Mouse (Mus musculus) ovary, postnatal 14 days (tissue): ENCODE measurements around the gene Neurl3.

Source experiments
- DNase-seq: peaks from one replicate; pipeline ENCODE4 v3.0.0; 2022; ENCODE audit warnings: low spot score

The Neurl3 gene

DNA sequence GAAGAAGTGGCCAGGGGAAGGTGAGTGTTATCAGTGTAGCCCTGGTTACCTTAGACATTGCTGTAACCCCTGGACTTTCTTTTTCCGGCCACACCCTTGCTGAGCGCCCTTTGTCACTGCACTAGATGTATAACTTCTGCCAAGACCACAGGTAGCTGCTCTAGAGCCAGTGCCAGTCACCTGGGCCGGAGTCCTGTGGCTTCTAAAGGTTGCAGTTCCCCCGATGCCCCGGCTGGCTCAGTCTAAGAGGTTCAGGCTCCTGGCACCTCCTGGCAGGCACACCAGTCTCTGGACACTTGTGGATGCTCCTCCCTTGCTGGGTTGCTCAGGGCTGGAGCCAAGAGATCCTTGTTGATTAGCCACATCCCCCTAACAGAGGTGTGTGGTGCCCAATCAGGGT, at the start of gene Neurl3:
Neurl3 (minus strand) TSS at position 225 of the 400 bp plus-strand sequence.
- no peak for DNase-seq

DNA sequence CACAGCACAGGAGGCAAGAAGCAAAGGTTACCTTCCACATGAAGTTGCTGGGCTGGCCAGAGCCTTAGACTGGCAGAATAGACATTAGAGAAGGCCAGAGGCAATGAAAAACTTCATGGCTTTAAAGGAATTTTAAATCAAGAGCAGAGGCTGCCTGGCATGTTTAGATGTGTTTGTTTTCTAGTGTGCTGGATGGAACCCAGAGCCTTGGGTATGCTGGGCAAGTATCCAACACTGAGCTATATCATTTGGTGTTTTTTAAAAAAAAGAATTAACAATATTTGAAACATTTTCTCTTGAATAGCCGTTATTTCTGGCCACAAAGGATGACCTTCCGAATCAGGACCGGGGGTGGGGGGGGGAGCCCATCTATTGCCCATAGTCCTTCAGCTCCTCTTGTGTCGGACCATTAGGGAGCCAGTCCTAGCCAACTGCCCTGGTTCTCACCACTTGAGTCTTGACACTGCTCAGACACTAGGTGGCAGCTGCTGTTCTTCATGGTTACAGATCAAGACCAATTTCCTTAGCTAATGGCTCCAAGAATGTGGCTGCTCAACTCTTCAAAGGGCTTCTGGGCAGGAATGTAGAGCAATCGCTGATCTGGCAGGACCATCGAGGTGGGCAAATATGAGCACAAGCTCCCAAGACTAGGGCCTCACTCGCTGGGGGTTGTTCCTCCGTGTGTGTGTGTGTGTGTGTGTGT, 49.4 kb upstream of the Neurl3 start:
- peak; percentile 31 for DNase-seq

DNA sequence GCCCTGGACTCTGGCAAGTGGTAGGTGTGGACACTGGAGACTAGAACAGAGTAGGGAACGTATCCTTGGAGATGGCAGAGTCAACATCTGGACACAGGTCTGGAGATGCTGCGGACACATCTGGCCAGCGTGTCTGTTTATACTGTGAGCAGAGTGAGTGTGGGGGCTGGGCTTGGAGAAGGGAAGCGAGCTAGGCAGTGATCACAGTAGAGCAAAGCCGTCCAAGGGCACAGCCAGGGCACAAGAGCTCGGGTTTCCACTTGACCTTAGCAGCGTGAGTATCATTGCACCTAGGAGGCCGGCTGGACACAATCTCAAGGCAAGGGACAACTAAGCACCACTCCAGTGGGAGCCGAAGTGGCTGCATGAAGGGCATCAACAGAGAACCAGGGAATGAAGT, 48.6 kb upstream of the Neurl3 start:
- no peak for DNase-seq

DNA sequence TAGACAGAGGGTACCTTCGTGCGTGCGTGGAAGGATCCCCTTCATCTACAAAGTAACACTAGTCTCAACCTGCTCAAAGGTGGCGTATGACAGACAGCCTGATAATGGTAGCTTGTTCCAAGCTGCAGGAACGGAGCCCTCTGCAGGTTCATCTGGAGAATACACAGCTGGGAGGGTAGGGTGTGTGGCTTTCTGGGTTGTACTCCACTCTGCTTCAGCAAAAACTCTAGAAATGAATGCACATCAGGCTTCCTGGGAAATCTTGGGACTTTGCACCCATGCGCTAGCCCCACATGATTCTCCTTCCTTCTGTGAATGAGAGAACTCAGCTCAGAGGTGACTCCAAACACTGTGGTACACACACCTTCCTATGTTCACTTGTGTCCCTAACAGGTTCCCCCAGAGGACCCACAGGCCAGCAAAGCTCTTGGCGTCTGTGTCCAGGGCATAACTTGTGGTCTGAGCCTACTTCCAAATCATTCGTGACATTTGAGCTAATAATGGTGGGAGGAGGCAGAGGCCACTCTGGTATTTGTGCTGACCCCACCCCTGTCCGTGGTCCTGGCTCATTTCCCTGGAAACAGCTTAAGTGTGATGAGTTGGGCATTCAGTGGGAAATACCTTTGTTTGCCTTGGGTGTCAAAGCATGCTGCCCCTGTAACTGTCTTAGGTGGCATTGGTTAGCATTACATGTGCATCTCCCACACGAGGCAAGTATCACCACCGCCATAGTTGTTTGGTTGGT, 47.5 kb upstream of the Neurl3 start:
- no peak for DNase-seq

DNA sequence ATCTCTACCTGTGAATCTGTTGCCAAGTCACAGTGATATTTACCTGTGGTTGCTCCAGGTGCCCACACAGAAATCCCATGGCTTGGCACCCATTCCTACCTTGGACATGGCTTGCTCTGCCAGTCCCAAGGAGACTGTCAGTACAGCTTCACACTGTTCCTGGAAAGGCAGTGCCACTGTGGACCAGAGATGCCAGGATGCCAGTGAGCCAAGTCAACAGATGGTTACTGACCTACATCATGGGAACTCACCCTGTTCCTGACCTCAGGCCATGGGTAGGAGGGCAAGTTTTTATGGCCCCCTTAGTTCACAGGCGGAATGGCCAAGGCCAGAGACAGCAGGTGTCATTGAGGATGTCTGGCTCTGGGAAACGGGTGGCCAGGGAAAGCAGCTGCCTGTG, 46.7 kb upstream of the Neurl3 start:
- no peak for DNase-seq

DNA sequence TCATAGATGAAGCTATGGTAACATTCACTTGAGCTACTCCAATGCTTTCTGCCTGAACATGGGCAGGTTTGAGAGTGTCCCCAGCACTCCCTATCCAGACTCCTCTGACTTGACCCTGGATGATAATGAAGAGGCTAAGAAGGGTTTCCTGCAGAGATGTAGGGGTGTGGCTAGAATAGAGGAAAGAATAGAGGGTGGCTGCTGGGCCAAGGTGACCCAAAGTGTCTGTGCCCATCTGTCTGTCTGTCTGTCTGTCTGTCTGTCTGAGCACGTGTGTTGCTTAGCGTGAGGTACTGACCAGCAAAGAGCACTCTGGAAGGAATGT, 41.3 kb upstream of the Neurl3 start:
- no peak for DNase-seq

DNA sequence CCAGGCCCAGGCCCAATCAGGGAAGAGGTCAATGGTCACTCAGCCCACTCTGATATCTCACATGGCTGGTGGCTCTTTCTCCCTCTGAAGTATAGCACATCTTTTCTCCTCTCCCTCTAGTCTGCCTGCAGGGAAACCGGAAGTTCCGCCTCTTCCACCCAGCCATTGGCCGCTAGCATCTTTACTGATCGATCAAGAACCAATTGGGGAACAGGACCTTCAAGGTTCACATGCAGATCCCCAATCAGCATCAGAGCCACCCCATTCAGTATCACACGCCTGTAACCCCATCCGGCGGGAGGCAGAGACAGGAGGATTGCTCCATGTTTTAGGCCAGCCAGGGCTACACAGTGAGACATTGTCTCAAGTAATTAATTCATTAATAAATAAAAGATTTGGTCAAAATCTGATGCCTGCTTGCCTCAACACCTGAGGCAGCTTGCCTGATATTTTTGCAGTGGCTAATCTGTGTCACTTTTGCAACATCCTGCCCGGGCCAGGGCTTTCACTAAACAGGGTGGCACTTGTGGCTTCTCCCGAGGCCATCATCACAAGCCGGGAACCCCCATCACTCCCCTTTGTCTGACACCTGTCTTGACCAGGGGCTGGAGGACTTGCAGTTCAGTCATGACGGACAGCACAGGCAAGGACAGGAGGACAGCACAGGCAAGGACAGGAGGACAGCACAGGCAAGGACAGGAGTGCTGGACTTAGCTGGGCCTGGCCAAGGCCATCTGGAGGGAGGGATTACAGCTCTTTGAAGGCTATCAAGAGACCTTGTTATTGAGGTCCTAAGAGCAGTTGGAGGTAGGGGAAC, 40.7 kb upstream of the Neurl3 start:
- DNase-seq: no peak

DNA sequence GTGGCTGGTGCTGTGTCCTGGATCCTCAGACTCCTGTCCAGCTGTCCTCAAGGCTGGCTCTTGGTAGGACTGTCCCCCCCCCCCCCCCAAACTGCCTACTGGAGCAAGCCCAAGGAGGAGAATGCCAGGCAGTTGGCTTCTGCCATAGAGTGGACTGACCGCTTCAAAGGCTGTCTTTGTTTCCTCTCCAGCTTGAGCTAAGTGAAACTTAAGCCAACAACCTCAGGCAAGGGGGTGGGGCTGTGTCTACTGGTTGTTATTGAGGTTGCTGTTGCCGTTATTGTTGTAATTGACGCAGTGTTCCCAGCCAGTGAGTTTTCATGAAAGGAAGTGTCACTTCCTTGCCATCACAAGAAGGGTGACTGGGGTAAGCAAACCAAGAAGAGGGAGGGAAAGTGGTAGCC, 35.0 kb upstream of the Neurl3 start:
- no peak for DNase-seq

DNA sequence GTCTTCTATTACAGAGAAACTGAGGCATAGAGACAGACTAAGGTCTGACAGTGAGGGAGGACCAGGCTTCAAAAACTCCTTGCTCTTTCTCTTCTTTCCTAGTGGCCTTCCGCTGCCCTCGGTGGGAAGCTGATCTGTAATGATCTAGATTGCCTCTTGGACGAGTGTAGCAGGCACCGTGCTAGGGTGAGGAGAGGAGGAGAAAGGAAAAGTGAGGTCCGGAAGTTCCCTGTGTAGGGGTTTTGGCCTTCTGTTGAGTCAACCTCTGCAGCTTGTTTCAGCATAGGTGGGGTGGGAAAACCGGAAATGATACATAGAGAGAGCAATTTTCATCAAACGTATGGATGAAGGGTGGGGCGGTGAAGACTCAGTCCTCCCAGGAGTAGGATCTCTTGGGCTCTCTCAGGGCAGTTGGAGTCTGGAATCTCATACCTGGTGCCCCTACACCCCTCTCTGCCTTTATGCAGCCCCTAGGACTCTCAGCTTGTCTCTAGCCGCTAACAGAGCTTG, 34.5 kb upstream of the Neurl3 start:
- no peak for DNase-seq

DNA sequence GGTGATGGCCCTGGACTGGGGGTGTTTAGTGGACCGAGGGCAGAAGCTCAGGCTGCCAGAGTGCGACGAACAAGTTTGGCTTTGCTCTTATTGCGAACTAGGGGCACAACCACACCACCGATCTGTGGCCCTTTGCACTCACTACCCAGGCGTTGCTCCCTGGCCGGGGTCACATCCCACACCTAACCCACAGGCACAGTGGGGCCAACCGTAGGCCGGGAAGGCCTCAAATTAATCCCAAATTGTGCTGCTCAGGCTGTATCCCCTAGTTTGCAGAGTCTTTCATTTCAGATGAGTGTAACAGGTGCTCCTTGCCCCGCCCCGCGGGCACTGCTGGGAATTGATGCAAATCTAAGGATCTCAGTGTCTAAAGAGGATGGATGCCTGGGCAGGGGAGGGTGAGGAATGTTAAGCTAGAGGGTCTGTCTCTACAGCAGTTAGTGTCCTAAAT, 34.0 kb upstream of the Neurl3 start:
- no peak for DNase-seq

DNA sequence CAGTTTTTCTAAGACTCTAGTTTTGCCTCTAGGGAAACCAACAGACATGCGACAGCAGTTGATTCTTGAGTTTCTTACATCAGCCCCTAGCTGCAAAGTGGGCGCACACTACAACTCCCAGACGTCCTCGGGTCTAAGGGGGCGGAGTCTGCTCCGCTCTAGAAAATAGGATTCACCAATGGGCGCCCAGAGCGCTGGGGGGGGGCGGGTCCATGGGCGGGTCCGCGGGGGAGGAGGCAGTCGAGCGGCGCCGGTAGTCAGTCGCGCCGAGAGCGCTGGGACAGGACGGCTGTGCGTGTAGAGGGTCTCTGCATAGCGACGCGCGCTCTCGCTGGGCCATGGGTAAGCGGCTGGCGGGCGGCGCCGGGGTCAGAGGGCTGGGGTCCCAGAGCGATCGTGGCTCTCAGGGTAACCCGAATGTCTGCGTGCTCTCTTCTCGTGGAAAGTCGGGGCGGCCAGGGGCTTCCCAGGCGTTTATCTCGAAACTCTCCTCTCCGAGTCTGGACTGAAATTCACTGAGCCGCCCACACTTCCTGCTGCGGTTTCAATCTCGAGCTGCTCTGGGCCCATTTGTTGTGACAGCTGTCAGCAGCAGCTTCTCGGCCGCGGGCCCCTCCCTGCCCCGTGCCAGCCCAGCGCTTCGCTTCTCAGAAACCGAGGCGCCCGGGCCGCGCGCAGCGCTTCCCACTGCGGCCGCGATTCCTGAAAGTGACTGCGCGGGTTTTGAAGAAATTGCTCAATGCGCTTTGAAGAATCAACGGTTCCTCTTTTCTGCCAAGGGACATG, 33.2 kb upstream of the Neurl3 start, which contains the start of gene Arid5a:
Arid5a (plus strand) TSS at position 239 of the 786 bp plus-strand sequence.
- DNase-seq: peak; percentile 69

DNA sequence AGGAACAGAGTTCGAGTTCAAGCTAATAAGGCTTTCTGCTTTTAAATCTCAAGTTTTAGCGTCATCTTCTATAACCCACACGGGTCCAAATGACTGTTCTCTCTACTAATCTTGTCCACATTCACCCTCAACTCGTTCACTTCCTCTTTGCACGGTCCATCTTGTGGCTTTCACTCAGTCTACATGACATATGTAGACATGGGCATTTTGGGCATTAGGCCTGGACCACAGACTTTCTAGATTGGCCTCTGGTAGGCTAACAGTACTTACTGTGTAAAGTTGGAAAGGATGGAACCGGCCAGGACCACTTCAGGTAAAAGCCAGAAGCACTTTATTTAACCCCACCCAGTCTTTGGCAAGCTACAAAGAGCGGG, 32.6 kb upstream of the Neurl3 start:
- DNase-seq: no peak

DNA sequence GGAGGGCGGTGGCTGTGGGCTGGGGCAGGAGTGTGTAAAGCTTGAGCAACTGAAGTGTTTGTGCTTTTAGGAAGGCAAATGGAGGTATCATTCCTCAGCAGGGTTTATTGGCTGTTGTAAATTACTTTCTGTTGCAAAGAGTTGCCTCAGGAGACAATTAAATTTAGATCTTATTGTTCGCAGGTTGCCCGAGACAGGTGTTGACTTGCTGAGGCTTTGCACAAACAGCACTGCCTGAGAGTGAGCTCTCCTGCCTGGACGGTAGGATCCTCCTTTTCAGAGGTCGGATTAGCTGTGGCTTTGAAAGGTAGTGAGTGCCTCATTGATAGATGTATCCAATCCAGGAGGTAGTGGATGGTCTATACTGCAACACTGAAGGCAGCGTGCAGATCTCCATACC, 31.6 kb upstream of the Neurl3 start:
- DNase-seq: no peak

DNA sequence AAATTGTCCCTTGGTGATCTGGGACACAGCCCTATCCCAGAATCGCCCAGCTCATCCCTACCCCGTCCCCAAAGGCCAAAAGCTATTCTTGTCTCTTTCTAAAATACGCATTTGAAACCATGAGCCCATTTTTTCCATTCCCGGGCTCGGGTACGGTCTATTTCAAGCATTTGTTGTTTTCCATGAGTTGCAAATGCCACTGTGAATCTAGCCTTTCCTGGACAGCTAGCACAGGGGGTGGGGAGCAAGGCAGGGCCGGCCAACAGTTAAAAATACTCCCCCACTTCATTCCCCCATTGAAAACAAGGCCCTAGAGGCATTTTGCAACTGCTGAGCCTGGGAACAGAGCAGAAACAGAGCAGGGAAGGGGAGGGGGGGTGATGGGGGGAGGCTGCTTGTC, 30.3 kb upstream of the Neurl3 start:
- DNase-seq: no peak

DNA sequence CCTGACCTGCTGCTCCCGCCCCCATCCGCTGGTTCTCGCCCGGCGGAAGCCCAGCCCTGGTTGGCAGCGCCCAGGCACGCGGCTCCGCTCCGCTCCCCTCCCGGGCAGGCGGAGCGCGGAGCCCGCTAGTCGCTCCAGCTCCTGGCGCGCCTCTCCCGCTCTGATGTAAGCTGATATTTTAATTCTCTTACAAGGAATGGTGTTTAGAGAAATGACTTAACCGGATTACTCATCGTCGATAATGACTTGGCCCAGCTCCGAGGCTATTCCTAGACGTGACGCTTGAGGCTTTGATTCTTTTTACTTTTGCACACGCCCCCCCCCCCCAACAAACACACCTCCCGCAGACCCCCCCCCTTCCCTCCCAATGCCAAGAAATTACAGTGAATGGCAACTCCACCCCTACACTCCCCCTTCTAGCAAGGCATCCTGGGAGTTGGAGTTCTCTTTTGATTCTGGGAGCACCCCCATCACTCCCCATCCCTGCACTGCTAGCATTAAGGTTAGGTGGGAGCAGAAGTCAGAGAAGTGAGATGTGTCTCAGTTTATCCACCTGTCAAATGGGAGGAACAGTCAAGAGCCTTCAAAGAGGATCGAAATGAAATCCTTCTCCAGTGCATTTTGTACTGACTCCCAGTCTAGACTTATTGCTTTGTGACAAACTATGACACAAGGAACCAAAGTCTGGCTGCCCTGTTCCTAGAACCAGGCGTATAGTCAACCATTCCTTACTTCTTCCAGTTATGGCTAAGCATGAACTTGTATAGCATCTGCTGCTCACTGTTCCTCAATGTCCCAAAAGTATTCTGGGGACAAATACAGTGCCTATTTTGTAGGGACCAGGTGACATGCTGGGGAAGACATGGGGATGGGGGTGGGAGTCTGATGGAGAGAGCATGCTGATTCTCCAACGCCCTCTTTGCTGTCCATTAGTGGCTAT, 29.2 kb upstream of the Neurl3 start:
- DNase-seq: peak; percentile 68

DNA sequence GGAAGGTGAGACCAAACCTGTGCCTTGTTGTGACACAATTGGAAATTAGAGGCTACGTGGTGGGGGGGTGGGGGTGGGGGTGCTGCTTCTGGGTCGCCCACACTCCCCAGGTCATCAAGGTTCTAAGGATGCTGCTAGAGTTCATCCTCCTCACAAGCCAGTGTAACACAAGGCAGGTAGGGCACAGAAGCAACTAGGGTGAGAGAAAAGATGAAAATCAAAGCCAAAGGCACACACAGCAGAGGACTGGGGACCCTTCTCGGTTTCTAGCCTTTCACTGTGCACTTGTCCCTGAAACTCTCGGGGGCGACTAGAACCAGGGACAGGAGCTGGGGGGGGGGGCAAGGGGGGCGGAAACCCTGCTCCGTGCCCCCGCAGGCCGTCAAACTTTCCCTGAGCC, 28.5 kb upstream of the Neurl3 start:
- DNase-seq: no peak

DNA sequence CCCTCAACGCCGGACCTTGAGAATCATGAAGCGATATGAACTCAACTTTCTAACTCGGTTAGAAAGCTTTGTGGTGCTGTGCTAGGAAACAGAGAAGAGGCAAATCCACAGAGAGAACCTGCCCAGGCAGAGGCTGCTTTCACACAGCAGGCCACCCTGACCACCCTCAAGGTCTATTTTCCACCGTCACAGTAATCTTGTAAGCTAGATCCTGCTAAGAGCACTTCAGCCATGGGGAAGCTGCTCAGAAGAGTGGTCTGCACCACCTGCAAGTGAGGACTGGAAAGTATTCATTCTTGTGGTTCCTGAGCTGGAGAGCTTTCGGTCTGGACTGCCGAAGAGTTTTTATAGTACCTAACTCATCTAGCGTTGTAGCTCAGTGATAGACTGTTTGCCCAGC, 27.8 kb upstream of the Neurl3 start:
- DNase-seq: no peak

DNA sequence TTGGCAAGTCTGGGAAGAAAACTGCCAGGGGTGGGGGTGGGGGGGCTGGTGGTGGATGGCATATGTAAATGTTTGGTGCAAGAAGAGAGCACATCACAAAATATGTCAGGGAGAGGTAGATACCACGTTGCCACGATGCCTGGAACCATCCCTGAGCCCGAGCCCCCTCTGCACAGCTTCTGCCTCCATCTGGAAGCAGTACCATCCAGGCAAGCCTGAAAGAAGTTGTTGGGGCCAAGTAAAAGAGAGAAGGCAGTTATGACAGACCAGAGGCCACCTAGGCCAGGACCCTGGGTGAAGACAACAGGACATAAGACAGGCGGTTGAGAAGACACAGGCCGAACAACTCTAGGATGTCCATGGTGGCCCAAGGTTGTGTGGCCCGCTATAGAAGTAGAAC, 26.0 kb upstream of the Neurl3 start:
- no peak for DNase-seq

DNA sequence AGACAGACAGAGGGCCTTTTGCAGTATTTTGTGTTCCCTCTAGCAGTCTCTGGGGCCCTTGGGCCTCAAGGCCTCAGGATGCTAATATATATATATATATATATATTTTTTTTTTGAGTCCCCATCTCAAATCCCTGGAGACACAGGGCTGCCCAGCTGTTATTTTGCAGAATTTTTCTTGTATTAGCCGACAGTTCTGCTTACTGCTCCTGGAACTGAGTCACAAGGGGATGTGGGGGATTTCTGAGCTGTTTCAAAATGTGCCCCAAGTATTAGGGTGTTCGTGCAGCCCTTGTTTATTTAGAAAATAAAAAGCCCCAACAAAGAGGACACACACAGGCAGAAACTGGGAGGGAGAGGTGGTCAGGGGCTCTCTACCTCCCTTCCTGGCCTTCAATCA, 25.2 kb upstream of the Neurl3 start:
- no peak for DNase-seq

DNA sequence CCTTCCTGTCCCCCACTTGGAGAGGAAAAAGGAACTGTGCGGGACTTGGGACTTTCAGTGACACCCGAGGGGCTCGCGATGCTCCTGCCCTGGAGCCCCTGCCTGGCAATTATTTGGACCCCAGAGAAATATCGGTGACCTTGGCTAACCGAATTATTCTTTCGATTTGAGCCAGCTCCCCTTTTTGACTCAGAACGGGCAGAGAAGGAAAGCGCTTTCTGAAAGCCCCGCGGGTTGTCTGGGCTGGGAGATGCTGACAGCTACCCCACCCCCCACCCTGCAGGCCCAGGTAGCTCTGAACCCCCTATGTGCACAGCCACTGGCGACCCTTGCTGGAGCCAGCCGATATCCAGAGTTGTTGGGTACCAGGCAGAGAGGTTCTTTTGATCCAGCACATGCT, 24.6 kb upstream of the Neurl3 start:
- DNase-seq: no peak

DNA sequence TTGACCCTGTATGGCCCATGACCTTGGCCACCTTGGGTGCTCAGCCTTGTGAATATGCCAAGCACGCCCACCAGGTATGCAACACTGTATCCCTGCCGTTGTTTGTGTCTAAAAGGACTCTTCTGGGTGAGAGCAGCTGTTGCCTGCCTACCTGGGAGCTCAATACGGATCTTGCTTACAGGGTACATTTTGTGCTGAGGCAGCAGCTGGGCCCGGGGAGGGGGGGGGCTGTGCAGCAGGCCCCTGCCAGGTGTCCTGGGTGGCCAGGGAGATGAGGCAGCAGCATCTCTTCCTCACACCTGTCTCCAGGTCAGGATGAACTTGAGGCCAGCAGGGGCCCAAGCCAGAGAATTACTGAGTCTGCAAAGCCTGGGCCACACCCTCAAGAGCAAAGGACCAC, 23.6 kb upstream of the Neurl3 start:
- DNase-seq: no peak
